Mouse (Mus musculus): ENCODE results near the gene Appl2. TPM values are rescaled to one million over a fixed set of nuclear protein-coding genes. Genes with fewer than 3 reads are reported as not detected.

The Appl2 gene
- total RNA-seq, 2 experiments from 2014 or later = 25.4 to 26.2 TPM

GRCm38 (mm10) chr10:83632806-83633374 is 15.6 kb downstream of the Appl2 start:
- no peak for ATAC-seq (replicated peaks; ENCODE audit: poor library complexity)

DNA sequence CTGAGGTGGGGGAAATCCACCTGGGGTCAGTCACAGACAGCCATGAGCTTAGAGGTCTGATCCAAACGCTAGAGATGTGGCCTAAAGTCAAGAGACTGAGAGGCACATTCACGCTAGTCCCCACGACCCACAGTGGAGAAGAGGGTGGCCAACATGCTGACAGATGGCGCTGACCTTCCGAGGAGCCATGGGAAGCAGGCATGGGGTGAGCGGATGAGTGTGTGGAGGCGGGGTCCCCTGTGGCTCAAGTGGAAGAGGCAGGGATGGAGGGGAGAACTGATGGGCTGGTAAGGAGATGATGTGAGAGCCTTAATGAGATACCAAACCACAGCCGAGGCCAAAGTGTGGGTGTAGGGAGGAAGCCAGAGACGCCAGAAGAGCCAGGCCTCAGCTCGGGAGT is 16.8 kb downstream of the Appl2 start:
- ATAC-seq (replicated peaks; ENCODE audit: poor library complexity) = no peak

GRCm38 (mm10) chr10:83630899-83631298 is 17.6 kb downstream of the Appl2 start:
- no peak for ATAC-seq (replicated peaks; ENCODE audit: poor library complexity)

DNA sequence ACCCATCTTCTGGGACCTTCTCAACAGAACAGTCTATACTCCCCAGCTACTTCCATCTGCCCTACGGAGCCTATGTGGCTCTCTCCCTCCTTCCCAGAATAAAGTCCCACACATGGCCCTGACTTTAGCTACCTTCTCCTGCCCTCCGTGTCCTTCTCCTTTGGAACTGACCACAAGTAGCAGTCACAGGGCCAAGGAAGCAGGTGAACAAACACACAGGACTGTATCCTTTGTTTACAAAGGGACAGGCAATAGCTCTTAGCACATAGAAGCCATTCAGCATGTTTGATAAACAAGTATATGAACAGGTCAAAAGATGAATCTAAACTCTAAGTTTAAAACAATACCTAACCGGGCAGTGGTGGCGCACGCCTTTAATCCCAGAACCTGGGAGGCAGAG is 18.7 kb downstream of the Appl2 start:
- ATAC-seq (replicated peaks; ENCODE audit: poor library complexity) = no peak

DNA sequence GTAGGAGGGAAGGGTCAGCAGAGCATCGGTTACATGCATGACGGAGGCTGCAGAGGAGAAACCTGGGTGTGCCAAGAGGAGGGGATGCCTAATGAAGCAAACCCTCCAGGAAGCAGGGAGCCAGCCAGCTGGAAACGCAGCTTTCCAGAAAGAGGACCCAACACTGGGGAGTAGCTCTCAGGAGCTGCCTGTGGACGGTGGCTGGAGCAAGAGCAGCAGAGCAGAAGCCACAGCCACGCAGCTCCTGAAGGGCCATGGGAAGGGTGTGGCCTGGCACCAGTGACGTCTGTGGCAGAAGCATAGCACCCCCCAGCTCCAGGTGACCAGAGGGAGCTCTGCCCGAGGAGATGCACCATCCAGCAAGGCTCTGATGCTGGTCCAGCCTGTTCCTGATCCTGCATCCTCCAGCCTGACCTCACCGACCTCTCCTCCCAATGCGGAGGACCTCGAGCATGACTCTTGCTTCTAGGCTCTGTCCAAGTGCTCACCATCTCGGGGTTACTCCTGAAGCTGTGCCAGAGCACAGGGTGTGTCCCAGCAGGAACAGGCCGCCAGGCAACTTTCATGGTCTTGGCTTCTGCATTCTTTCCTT is 19.3 kb downstream of the Appl2 start:
- no peak for ATAC-seq (replicated peaks; ENCODE audit: poor library complexity)

- no peak for ATAC-seq (replicated peaks; ENCODE audit: poor library complexity)
These were observed 20.3 kb downstream of the Appl2 start for GRCm38 (mm10) chr10:83628241-83628640.

DNA sequence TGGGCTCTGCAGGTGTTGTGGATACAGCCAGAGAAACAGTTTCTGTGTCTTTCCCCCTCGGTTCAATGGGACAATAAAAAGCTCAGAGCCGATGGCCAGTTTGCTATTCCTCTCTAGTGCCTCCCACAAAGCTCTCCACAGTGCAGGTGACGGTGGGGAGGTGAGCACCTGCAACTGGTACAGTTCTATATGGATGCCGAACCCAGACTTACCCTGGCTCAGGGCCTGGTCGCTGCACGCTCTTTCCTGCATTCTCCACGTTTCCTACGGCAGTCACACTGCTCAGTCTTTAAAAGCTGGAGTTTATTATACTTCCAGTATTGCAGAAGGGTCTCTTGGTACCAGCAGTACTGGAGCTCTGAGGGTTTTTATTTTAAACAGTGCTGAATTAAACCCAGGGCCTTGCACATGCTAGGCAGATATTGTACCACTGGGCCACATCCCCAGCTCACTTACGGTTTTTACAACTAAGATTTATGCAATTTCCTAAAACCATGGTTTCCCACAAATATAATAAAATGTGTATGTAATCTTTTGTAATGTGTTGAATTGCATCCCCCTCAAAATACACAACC is 21.3 kb downstream of the Appl2 start:
- ATAC-seq (replicated peaks; ENCODE audit: poor library complexity) = no peak

DNA sequence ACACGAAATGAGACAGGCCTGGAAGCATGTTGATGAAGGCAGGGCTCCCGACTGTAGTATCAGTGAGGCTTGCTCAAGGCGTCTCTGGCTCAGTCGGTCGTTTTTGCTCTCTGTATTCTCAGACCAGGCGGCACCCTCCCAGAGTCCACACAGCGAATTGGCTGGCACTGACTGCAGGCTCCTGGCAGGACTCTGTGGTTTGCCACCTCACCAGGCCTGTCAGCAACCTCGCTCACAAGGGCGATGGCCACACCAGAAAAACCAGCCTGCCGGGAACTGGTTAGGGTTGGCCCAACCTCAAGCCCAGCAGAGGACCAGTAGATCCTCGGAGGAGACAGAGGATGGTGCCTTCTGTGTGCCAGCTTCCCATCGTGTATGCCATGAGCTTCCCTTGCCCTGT is 23.7 kb downstream of the Appl2 start:
- no peak for ATAC-seq (replicated peaks; ENCODE audit: poor library complexity)

GRCm38 (mm10) chr10:83624065-83624464 is 24.5 kb downstream of the Appl2 start:
- no peak for ATAC-seq (replicated peaks; ENCODE audit: poor library complexity)

DNA sequence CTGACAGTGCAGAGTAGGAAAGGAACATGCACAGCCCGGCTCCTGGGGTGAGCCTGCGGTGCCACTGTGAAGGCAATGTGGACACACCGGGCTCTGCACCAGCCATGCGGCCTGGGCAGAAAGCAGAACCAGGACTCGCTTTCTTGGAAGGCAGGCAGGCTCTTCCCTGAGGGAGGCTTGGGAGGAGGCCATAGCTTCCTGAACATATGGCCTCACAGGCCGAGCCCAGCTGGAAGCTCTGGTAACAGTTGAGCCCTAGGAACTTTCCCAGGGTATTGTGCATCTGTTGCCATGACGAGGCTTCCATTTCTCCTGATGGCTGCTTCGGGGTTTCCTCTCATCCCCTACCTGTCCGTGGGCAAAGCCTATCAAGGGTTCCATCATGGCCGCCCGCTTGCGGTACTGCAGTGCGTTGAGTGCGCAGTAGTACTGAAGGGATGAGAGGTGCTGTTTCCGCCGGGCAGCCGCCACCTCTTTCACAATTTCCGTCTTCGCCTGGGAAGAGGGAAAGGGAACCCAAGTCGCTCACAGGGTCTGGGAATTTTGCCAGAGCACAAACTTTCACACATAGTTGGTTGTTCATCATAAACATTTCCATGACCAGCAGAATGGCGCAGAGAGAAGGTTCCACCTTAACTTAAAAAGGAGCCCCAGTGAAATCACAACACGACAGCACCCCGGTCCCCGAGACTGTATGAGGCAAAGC is 28.0 kb downstream of the Appl2 start:
- no peak for ATAC-seq (replicated peaks; ENCODE audit: poor library complexity)

DNA sequence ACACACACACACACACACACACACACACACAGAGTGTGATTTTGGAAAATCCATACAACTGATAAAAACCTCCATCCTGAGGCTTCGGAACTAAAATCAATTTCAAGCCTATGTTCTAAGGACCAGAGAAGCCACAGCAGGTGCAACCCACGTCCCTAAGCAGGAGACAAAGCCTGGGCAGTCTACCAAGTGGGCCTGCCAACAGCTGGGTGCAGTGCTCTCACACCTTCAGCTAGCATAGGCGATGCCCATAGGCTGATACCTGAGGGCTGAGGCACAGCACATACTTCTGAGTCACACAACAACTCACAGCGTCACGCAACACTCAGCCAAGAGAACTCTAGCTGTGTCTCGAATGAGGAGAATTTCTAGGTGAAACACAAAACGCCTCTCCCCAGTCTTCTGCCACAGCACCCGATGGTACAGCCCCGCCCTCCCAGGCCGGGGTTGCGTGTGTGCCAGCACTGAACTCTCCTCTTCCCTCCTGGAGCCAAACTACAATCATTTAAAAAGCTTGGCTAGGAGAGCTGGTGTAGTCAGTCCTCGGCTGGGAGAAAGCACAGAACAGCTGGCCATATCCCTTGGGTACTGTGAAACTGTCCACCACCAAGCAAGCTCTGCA is 29.6 kb downstream of the Appl2 start:
- no peak for ATAC-seq (replicated peaks; ENCODE audit: poor library complexity)

- peak; percentile 87 for ATAC-seq (replicated peaks; ENCODE audit: poor library complexity)
These were observed 31.2 kb downstream of the Appl2 start for GRCm38 (mm10) chr10:83617366-83617765.

GRCm38 (mm10) chr10:83612648-83613215 is 35.8 kb downstream of the Appl2 start:
- ATAC-seq (replicated peaks; ENCODE audit: poor library complexity) = no peak

GRCm38 (mm10) chr10:83611863-83612262 is 36.7 kb downstream of the Appl2 start:
- ATAC-seq (replicated peaks; ENCODE audit: poor library complexity) = no peak

DNA sequence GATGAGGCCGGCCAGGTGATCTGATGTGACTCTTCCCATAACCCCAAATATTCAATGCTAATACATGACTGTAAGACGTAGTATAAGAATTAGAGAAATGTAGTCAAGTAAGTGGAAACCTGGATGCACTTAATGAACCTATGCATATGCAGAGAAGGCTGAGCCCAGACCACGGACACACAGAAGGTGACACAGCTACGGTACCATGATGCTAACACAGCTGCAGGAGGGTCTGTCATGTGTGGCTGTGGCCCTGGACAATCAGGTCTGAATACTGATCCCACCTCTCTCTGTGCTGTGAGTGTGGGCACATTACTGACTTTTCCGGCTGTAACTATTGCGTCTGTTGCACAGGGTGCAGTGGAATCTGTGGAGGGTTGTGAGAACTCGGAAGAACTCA is 38.0 kb downstream of the Appl2 start:
- no peak for ATAC-seq (replicated peaks; ENCODE audit: poor library complexity)

- ATAC-seq (replicated peaks; ENCODE audit: poor library complexity) = no peak
These were observed 39.9 kb downstream of the Appl2 start for GRCm38 (mm10) chr10:83608596-83608995.

DNA sequence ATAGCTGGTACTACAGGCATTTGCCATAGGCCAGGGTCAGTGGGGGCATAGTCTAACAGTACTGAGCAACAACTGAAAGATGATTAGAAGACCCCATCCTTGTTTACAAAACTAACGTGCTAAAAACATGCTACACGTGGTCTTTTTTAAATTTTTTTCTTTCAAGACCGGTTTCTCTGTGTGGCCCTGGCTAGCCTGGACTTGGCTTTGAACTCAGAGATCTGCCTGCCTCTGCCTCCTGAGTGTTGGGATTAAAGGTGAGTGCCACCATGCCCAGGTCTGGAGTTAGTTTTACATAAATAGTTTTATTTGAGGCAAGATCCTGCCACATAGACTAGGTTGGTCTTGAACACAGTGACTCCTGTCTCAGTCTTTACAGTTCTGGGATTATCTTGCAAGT is 41.4 kb downstream of the Appl2 start:
- no peak for ATAC-seq (replicated peaks; ENCODE audit: poor library complexity)

DNA sequence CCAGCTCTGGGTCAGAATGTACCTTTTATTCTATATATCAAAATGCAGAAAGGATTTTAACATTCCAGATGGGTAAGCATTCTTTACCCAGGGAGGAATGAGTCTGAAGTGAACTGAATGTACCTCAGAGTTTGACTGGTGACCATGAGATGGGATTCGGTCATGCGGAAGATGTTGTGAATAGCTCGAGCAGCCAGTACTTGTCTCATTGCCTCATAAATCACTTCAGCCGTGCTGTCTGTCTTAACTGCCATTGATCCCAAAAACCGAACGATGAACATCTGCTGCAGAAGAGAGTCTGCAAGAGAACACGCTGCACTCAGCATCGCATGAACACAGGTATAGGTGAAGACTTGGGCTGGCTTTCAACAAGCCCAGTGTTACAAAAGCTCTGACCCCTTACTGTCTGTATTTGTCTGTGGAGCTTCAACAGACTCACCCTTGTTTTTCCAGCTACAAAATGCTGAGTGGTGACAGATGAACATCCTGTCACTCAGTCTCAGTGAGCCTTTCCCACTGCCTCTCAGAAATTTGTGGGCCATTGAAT is 42.8 kb downstream of the Appl2 start:
- no peak for ATAC-seq (replicated peaks; ENCODE audit: poor library complexity)

DNA sequence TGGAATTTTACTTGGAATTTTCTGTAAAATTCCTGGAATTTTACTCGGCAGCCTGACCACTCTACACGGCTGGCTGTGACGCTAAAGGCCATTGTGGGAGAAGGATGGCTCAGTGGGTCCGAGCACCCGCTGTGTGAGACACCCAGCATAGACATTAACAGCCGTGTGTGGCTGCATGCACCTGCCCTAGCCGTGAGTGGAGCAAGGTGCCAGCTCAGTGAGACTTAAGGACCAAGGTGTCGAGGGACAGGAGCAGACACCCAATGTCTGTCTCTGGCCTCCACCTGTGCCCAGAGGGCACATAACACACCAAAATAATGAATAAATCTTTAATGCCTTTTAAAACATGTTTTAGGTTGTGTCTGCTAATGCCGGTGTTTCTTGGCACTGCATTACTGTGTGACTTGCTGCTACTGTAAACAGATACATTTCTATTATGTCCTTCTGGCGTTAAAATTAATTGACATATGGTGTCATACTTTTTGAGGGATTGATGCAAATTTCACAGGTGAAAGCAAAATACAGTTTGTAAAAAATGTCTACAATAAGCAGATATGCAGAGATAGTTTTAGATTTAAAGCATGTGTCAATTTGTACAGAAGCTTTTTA is 44.5 kb downstream of the Appl2 start:
- ATAC-seq (replicated peaks; ENCODE audit: poor library complexity) = no peak

DNA sequence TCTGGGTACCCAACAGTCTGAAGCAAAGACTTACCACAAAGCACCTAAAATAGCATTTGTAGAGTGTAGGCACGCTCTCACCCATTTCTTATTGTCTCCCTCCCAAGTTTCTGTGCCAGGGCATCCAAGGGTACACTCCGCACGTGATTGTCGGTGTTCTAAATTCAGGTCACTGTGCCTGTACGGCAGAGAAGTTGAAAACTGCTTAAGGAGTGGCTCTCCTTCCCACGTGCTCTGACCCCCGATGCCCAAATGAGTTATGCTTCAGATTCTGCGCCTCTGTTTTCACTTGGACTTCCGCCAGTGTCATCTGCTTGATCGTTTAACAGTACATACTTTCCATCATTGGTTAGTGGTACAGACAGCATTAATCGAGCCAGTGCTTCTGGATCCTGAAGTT is 47.9 kb downstream of the Appl2 start:
- ATAC-seq (replicated peaks; ENCODE audit: poor library complexity) = no peak

DNA sequence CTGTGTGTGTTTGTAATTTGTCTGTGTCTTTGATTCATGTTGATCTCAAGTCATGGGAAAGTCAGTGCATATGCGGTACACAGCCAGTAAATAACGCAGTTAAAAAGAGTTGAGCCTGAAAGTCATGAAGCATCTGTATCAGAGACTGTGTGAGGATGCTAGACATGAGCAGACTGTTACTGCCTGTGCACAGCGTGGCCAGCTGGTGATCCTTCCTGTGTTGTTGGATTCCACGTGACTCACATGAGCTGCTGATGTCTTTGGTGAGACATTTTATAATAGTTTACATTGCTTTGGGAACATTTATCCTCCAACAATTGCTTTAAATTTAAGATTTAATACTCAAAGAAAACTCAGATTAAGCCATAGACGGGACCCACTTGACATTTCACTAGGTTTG is 54.0 kb downstream of the Appl2 start:
- no peak for ATAC-seq (replicated peaks; ENCODE audit: poor library complexity)
